Mouse (Mus musculus) testis, postnatal 10 days (tissue): ENCODE results near the gene Ank.

ENCODE experiments used
- DNase-seq: peaks from one replicate; pipeline ENCODE4 v3.0.0; 2021; ENCODE audit warnings: low spot score

The Ank gene

DNA sequence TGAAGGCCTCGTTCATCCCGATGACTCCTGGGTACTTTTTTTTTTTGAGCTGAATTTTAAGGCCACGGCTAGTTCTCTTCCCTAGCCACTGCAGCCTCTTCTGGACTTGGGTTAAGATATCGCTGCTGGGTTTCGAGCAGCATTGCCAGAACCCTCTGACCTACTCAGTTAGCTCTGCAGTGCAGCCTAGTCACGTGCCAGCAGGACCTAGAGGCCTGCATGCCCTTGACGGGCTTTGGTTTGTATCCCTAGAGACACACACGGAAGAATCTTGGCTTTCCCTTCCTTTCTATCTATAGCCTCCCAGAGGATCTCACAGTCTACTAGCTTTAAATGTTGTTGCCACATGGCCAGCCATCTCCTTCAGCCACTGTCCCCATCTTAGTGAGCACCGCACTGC lies 73.3 kb downstream of the Ank start:
- DNase-seq, result no peak

DNA sequence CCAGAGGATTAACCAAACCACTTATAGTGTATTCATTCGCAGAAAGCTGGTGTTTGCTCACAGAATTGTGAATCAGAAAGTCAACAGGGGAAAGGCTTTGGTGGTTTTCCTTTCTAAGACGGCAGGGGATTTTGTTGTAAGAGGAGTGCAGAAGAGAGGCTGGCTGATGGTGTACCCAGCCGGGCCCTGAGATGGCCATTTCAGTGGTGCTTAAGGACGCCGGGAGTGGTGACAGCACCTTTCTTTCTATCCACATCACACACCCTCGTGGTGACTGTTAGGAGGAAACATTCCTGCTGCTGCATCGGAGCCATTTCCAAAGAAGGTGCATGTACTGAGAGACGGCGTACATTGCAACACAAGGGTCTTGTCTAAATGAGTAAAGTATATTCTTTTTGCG lies 78.7 kb downstream of the Ank start:
- DNase-seq, result no peak

GRCm38 (mm10) chr15:27548110-27548509 lies 81.6 kb downstream of the Ank start:
- DNase-seq, result no peak

GRCm38 (mm10) chr15:27549071-27549470 lies 82.6 kb downstream of the Ank start:
- DNase-seq, result no peak

DNA sequence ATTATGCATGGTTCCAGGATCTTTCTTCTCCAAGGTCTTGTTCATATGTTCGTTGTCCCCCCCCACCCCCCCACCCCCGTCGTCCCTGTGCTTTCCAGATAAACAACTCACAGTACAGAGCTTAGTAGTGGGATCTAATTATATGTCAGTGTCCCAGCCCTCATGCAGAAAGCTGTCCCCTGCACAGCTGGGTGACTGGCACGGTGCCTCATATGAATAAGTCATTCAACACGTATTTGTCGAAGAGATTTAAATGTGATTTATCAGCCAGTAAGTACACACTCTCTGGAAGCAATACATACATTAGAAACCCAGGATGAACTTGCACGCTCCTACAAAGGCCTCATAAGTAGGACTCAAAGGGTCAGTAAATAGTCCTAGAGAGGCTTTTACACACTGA lies 83.4 kb downstream of the Ank start:
- no peak for DNase-seq

DNA sequence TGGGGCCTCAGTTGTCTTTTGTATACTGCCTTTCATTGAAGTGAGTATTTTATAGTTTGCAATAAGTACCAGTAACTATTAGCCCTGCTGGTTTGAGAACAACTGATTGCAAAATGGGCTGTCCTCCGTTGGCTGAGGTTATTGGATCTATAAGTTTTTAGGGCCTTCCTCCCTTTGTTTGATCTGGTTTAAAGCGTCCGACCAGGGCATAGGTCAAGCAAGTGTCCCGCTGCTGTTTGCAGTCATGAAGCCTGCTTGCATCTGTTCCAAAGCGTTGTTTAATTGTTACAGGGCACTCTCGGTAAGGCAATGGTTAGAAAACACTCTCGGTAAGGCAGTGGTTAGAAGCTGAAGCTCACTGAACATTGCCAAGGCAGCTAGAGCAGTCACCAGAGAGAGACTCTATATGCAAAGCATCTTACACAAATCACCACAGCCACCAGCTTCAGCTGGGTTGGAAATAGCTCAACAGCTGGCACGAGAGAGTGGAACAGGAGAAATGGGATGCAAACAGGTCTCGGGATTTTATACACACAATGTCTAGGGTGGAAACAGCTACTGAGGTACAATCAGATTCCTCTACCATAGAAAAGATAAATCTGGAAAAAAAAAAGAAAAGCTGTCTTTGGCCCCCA lies 84.0 kb downstream of the Ank start:
- no peak for DNase-seq

- no peak for DNase-seq
Observed at GRCm38 (mm10) chr15:27551117-27552114, 84.9 kb downstream of the Ank start.

GRCm38 (mm10) chr15:27552129-27552700 lies 85.7 kb downstream of the Ank start:
- no peak for DNase-seq

DNA sequence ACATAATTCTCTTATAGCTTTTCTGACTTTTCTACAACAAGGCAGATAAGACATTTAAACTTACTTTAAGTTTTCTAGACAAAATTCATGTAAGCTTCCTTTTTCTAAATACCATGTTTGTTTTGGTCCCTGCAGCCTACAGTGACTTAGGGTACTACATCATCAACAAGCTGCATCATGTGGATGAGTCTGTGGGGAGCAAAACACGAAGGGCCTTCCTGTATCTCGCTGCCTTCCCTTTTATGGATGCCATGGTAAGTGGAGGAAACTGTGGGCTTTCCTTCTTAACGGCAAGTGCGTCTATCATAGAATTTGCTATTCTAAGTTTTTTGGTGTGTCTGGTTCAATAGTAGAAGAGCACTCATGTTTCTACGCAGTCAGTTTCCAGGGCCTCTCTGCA lies 87.1 kb downstream of the Ank start:
- no peak for DNase-seq

GRCm38 (mm10) chr15:27558456-27559147 lies 92.1 kb downstream of the Ank start:
- DNase-seq, result no peak

DNA sequence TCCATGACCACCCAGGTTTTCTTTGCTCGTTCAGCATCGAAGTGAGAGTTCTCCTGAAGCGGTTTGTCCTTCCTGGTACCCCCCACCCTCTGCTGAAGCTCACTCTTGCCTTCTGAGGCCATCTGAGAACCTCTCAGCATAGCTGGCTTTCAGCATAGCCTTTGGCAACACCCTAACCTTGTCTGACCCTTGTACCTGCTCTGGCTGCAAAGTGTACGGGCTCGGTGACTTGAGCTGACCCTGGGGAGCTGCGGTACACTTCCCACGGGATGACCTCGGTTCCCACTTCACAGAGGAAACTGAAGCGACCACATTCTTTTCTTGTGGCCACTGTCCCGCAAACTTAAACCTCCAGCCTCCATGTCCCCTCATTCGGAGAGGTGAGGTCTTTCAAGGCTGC lies 93.8 kb downstream of the Ank start:
- DNase-seq, result no peak

DNA sequence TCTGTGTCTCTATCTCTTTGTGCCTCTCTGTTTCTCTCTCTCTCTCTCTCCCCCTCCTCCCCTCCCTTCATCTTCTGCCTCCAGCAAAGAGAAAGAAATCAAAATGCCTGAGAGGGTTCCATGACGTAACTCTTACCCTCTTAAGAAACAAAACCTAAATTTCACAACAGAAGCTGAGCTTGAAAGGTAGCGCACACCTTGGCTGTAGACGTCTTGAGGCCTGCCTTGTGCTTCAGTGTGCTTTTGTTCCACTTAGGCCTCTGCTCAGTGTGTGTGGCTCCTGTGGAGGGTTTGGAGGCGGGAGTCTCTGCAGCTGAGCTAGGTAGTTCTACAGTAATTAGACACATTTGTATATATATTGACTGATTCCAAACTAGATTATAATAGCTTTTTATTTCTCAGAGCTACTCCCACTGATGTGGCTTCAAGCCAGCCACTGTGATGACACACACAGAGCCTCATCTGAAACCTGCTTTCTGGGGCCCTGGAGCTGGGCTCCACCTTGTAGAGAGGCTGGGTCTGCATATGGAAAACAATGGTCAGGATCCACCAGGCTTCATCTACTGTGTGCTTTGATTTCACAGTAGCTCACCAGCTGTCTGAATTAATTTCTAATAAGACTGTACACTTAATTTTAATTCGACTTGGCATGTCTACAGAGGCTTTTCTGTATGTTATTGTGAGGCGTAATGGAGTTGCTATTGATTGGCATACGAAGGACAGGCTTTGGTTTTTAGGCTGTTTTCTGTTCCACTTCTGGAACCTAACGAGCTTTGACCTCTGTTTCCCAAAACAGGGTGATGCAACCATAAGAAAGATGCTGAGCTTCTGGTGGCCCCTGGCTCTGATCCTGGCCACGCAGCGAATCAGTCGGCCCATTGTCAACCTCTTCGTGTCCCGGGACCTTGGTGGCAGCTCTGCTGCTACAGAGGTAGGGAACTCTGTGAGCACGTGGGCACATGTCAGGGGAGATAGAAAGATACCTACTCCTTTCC lies 97.9 kb downstream of the Ank start:
- peak; percentile 52 for DNase-seq

- DNase-seq, result no peak
Observed at GRCm38 (mm10) chr15:27565626-27566185, 99.2 kb downstream of the Ank start.

DNA sequence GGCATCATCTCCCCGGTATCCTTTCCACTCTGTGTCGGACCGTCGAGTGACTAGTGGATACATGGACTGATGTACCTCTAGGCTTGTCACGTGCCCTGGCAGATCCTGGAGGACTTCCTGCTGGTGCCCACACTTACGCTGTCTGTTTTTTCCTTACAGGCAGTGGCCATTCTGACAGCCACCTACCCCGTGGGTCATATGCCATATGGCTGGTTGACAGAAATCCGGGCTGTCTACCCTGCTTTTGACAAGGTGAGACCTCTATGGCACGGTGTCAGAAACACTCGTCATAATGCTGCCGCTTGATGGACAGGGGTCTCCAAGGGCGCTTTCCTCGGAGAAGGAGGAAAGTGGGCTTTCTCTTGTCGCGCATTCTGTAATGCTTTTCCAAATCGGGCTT lies 100.9 kb downstream of the Ank start:
- DNase-seq, result no peak

- DNase-seq, result no peak
Observed at GRCm38 (mm10) chr15:27568371-27568770, 101.9 kb downstream of the Ank start.

- DNase-seq, result no peak
Observed at GRCm38 (mm10) chr15:27569924-27570323, 103.4 kb downstream of the Ank start.

DNA sequence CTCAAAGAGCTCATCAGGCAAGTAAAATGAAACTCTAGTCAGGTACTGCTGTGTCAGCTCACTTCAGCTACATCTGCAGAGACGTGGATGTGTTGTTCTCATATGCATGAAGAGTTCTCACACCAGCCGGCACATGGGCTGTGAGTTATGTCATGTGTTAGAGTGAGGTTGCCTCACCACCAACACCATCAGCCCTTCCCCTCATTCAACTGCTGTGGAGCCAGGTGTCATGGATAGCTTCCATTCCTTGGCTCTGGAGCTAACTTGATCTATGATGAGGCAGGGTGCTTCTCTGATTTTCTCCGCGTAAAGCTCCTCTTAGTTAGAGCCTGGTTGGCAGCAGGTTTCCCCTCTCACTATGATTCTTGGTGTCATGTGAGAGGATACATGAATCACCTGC lies 103.9 kb downstream of the Ank start:
- DNase-seq, result no peak

DNA sequence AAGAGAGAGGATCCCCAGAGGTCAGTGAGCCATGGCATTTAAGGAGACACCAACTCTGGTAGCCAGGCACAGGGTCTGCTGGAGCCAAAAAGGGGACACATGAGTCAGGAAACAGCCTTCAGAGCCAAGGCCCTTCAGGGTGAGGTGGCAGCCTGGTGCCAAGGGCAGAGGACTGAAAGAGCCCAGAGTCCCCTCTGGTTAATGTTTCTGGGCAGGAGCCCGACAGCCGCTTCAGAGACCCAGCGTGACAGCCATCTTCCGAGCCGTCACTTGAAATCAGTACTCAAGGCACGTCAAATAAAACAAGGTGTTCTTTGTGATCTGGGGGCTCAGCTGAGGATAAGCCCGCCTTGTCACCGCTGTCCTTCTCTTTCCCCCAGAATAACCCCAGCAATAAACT lies 104.7 kb downstream of the Ank start:
- DNase-seq, result no peak

DNA sequence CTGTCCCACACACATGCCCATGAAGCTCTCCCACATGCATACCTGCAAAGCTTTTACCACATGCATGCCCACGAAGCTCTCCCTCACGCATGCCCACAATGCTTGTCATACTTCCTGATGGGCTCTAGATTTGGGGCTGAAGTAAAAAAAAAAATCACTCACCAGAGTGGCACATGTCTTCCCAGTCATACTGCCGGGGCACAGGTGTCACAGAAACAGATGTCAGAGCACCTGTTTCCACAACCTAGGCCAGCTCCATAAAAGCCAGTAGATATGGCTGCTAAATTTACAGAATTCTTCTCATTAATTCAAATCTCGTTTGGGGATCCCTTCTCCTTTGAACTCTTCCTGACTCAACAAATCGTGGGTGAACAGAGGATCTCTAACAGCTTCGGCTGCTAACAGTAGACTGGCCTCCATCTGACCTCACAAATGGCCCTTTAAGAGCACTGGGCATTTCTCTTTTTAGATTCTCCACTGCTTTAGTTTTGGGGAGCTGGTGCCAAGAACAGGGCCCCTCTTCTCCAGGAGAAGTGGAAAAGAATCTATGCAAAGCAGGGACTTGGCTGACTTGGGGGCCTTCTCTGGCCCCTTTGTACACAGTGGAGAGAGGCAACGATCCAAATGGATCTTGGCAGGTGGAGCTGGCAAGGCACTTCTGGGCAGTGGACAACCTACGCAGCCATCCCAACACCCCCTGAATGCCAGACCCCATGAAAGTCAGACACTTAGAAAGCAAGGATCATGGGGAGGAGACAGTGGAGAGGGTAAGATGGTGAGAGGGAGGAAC lies 108.7 kb downstream of the Ank start:
- DNase-seq, result no peak

GRCm38 (mm10) chr15:27575932-27576331 lies 109.5 kb downstream of the Ank start:
- no peak for DNase-seq
